Mouse (Mus musculus): ENCODE measurements around the gene Gpr3.

DNA sequence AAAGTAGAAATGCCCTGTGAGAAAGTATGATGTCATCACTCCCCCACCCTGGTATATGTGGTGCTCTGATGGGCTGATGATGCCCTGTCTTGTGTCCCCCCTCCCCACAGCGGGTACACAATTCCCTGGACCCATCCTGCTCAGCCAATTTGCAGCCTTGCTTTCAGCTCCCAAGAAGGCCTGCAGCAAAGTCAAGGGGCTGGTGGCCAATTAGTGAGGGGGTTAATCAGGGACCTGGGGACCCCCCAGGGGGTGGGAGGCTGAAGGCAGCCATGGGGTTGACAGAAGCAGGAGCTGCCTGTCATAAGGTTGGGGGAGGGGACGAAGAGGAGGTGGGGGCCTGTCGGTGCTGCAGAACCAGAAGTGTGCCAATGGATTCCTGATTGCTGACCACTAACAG lies 8.7 kb downstream of the Gpr3 start:
- TF ChIP-seq CTCF (IDR thresholded peaks at IDR 0.05; ENCODE audit: low read depth), result no peak
- TF ChIP-seq EP300 (IDR thresholded peaks at IDR 0.05; ENCODE audit: low read depth), result no peak
